Mouse (Mus musculus) hindbrain, embryonic 11.5 days (tissue): ENCODE measurements at regions not wholly inside any gene's neighbourhood (a gene's known extent, or its start where the extent isn't known, plus 50 kb on each side); places are given as distances from the start of the nearest gene placed in this dataset.

Experiments
- ATAC-seq: fragments of 200-750 bp; cut with Nextera tagmentation; 2 replicates; pipeline ENCODE4 v1.8.0; 2017; ENCODE audit warnings: mild to moderate bottlenecking, moderate TSS enrichment, moderate library complexity; ENCODE audit not compliant: low FRiP score
- DNase-seq: peaks from one replicate; pipeline ENCODE4 v3.0.0-alpha.2; 2015; ENCODE audit warnings: low spot score
- H3K27ac ChIP-seq: fragments of 300-500 bp; sonication (generic); 2 replicates; pipeline ENCODE4 v1.5.1; 2014; ENCODE audit warnings: mild to moderate bottlenecking, low read depth, low read length
- H3K27me3 ChIP-seq: fragments of 300-500 bp; sonication (generic); 2 replicates; pipeline ENCODE4 v1.6.1; 2014; ENCODE audit warnings: mild to moderate bottlenecking, low read length, moderate library complexity, mixed read lengths; ENCODE audit not compliant: control insufficient read depth, insufficient read depth
- H3K36me3 ChIP-seq: fragments of 300-500 bp; sonication (generic); 2 replicates; pipeline ENCODE4 v1.6.1; 2014; ENCODE audit warnings: mild to moderate bottlenecking, low read length, moderate library complexity, mixed read lengths; ENCODE audit not compliant: control insufficient read depth, insufficient read depth
- H3K4me1 ChIP-seq: fragments of 300-500 bp; sonication (generic); replicated peaks from 2 replicates; pipeline ENCODE4 v1.6.1; 2014; ENCODE audit warnings: low read length, mixed read lengths; ENCODE audit not compliant: control insufficient read depth, insufficient read depth
- H3K4me2 ChIP-seq: fragments of 300-500 bp; sonication (generic); replicated peaks from 2 replicates; pipeline ENCODE4 v1.6.1; 2014; ENCODE audit warnings: mild to moderate bottlenecking, low read depth, low read length
- H3K4me3 ChIP-seq: fragments of 300-500 bp; sonication (generic); 2 replicates; pipeline ENCODE4 v1.5.1; 2014; ENCODE audit warnings: low read depth, low read length
- H3K9ac ChIP-seq: fragments of 300-500 bp; sonication (generic); 2 replicates; pipeline ENCODE4 v1.6.1; 2014; ENCODE audit warnings: low read depth, low read length
- H3K9me3 ChIP-seq: fragments of 300-500 bp; sonication (generic); 2 replicates; pipeline ENCODE4 v1.6.1; 2016; ENCODE audit warnings: low read length; ENCODE audit not compliant: control insufficient read depth
- WGBS: fragments of 180-500 bp; shearing (Covaris S2); extraction: QIAGEN DNeasy Blood & Tissue Kit; methylation state at CpG from one replicate; pipeline ENCODE4 v1.1.7; 2014; 5-methylcytosine and 5-hydroxymethylcytosine counted together

DNA sequence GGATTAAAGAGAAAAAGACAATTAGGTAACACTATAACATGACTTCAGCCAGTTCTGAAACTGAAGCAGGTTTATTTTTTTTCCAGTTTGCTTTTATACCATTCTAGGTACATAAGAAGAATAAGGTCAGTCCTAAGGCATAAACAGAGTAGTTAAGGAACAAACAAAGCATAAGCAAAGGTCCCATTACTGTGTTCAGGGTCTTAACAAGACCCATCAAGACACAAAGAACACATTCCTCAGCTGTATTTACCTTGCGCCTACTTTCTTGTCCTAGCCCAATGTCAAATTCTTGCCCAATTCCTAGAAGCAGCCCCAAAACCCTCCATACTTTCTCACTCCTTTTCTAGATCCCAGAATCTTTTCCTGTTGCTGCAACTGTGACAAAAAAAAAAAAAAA lies 230.8 kb downstream of the Sp3 start:
- DNase-seq (no peak), ATAC-seq (no peak)
- no peak overlapping the region for H3K27ac ChIP-seq
- H3K36me3 ChIP-seq: no peaks in the 10 kb centered on the region
- no peaks in the 10 kb centered on the region for H3K27me3 ChIP-seq
- no peaks in the 10 kb centered on the region for H3K9me3 ChIP-seq
- no peaks in the 10 kb centered on the region for H3K4me1 ChIP-seq
- no peak overlapping the region for H3K4me2 ChIP-seq
- H3K9ac ChIP-seq: no peak overlapping the region
- 92% methylated on average over 1 of the region's 1 CpGs for WGBS
- no peak overlapping the region for H3K4me3 ChIP-seq

GRCm38 (mm10) chr2:72751441-72751840 lies 228.8 kb downstream of the Sp3 start:
- DNase-seq: no peak
- ATAC-seq: no peak
- no peak overlapping the region for H3K4me3 ChIP-seq
- no peak overlapping the region for H3K9ac ChIP-seq
- 72% methylated on average over 1 of the region's 1 CpGs for WGBS
- no peaks in the 10 kb centered on the region for H3K4me1 ChIP-seq
- H3K27me3 ChIP-seq: no peaks in the 10 kb centered on the region
- no peaks in the 10 kb centered on the region for H3K9me3 ChIP-seq
- no peak overlapping the region for H3K4me2 ChIP-seq
- no peak overlapping the region for H3K27ac ChIP-seq
- H3K36me3 ChIP-seq: no peaks in the 10 kb centered on the region

DNA sequence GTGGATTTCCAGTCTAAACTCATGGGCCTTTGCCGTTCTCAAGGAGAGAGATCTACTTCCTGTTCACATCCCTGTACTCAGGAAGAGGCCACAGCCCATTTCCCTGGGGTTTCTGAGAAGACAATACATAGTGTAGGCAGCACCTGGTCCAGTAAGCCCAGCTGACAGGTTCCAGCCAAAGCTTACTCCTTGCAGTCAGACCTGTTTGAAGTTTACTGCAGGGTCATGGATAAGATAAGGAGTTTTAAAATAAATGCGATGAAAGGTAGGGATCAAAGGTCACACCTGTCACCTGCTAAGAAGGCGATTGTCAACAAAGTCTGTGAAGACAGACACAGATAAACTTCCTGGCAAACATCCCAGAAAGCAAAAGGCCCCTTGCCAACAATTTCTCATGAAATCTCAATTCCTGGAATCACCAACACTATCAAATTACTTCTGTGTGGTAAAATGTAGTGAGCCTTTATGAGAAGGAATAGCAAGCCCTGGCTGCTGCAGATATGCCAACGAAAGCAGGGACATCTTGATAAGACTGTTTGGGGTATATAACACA lies 227.5 kb downstream of the Sp3 start:
- Histone ChIP-seq H3K9me3 (no peaks in the 10 kb centered on the region), H3K36me3 (no peaks in the 10 kb centered on the region), H3K9ac (no peak overlapping the region), H3K27me3 (no peaks in the 10 kb centered on the region), H3K27ac (no peak overlapping the region), H3K4me2 (no peak overlapping the region), H3K4me1 (no peaks in the 10 kb centered on the region), H3K4me3 (no peak overlapping the region)
- 76% methylated on average over 4 of the region's 4 CpGs for WGBS
- no peak for ATAC-seq
- DNase-seq: no peak

DNA sequence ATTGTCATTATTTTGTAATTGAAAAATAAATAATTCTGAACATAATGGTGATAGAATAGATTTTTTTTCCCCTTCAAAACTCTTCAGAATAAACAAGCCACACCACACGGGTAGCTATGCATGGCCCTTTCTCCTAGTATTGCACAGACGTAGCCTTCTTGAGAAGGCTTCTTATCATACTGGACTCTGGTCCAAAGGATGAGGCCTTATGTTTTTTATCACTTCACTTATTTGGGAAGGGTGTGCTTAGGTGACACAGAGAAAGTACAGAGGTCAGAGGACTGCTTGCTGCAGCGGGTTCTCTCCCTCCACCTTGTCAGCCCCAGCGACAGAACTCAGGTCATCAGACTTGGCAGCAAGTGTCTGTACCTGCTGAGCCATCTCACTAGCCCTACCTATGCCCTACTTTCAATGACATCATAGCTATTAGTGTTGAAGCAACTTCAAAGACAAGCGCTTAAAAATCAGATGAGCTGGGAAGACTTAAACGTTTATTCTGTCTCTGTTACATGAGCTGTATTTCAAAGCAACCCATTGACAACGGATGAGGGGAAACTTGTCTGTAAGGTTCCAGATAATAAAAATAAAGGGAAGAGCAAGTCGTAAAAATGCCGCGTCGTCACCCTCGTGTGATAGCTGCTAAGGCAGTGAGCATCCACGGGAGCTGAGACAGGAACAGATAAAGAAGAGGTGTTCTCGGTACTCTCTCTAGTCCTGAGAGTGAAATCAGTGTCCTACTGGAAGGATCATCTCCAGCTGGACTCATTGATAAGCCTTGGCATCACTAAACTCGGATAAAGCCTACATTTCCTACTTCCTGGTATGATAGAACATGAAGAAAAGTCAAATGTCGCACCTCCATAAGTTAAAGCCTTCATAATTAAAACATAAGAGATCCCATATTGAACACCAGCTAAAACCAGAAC lies 226.2 kb downstream of the Sp3 start:
- Histone ChIP-seq H3K4me3 (no peak overlapping the region), H3K9me3 (no peaks in the 10 kb centered on the region), H3K4me1 (no peaks in the 10 kb centered on the region), H3K36me3 (no peaks in the 10 kb centered on the region), H3K27me3 (no peaks in the 10 kb centered on the region), H3K4me2 (no peak overlapping the region), H3K27ac (no peak overlapping the region), H3K9ac (no peak overlapping the region)
- DNase-seq (no peak), ATAC-seq (no peak)
- WGBS: 91% methylated on average over 16 of the region's 16 CpGs

DNA sequence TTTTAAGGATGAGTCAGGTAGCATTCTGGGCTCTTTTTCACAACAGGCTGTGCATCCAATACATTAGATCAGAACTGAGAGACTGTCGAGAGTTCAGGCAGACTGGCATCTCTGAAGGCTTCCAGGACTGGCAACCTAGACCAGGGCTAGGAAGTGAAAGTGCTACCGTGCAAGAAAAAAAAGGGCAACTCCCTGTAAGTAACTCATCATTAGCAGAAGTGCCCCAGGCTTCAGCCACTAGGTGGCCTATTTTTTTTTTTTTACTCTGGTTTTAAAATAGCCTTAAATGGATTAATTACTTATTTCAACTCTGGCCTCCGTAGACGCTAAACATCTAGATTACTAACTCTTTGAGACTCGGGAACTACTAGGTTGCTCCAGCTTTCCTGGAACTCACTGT lies 216.8 kb downstream of the Sp3 start:
- no peak overlapping the region for H3K9ac ChIP-seq
- ATAC-seq (no peak), DNase-seq (no peak)
- 89% methylated on average over 5 of the region's 5 CpGs for WGBS
- H3K36me3 ChIP-seq: no peaks in the 10 kb centered on the region
- H3K4me1 ChIP-seq: no peaks in the 10 kb centered on the region
- no peaks in the 10 kb centered on the region for H3K27me3 ChIP-seq
- H3K9me3 ChIP-seq: no peaks in the 10 kb centered on the region
- no peak overlapping the region for H3K4me2 ChIP-seq
- H3K27ac ChIP-seq: no peak overlapping the region
- H3K4me3 ChIP-seq: no peak overlapping the region

- Histone ChIP-seq H3K27me3 (no peaks in the 10 kb centered on the region), H3K9ac (no peak overlapping the region), H3K4me2 (no peak overlapping the region), H3K36me3 (no peaks in the 10 kb centered on the region), H3K4me3 (no peak overlapping the region), H3K27ac (no peak overlapping the region), H3K4me1 (no peaks in the 10 kb centered on the region), H3K9me3 (no peaks in the 10 kb centered on the region)
- ATAC-seq (no peak), DNase-seq (no peak)
- WGBS: 90% methylated on average over 11 of the region's 11 CpGs
Measured at GRCm38 (mm10) chr2:72769030-72769630, 211.1 kb downstream of the Sp3 start.

DNA sequence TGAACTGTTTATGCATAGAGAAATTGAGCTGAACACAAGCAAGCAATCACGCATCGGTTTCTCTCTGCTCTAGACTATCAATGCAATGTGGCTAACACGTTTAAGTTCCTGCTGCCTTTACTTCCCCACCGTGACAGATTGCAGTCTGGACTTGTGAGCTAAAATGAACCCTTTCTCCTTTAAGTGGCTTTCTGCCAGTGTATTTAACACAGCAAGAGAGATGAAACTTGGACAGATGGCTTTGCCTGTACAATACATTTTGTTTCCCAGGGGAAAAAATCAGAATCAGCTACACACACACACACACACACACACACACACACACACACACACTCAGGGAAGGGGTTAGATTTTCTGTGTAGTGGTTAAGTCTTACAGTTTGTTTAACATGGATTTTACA lies 206.8 kb downstream of the Sp3 start:
- Histone ChIP-seq H3K4me1 (no peaks in the 10 kb centered on the region), H3K27ac (no peak overlapping the region), H3K27me3 (no peaks in the 10 kb centered on the region), H3K9me3 (no peaks in the 10 kb centered on the region), H3K4me2 (no peak overlapping the region), H3K9ac (no peak overlapping the region), H3K36me3 (no peaks in the 10 kb centered on the region), H3K4me3 (no peak overlapping the region)
- ATAC-seq: no peak
- no peak for DNase-seq
- WGBS: 74% methylated on average over 4 of the region's 4 CpGs

DNA sequence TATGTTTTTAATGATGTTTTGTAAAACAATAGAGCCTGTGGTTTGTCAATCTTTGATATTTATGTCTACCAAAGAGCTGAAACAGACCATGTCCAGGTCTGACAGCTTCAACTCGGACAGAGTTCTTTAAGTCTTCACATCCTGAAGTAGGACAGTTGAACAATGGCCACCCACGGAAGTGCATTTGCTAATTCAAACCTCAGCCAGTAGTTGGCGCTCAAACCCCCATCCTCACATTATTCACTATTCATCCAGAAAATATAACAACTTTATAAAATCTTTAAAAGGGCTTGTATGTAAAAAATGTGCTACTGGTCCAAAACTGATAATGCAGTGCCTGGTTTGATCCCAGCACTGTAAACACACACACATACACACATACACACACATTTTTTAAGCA lies 202.9 kb downstream of the Sp3 start:
- no peak overlapping the region for H3K4me3 ChIP-seq
- no peaks in the 10 kb centered on the region for H3K4me1 ChIP-seq
- H3K9ac ChIP-seq: no peak overlapping the region
- DNase-seq (peak; percentile 37), ATAC-seq (no peak)
- H3K27me3 ChIP-seq: no peaks in the 10 kb centered on the region
- no peaks in the 10 kb centered on the region for H3K9me3 ChIP-seq
- H3K36me3 ChIP-seq: no peaks in the 10 kb centered on the region
- H3K27ac ChIP-seq: no peak overlapping the region
- WGBS: 65% methylated on average over 3 of the region's 3 CpGs
- H3K4me2 ChIP-seq: no peak overlapping the region
